Mouse (Mus musculus) heart, postnatal 0 days (tissue): ENCODE data around the gene Tnnc2. TPM values are rescaled to one million over a fixed set of nuclear protein-coding genes. Genes with fewer than 3 reads are reported as not detected.

Source experiments
- ATAC-seq: fragments of 200-750 bp; cut with Nextera tagmentation; 2 replicates; pipeline ENCODE4 v1.8.0; 2017; ENCODE audit warnings: low read depth, moderate number of reproducible peaks, moderate library complexity; ENCODE audit not compliant: insufficient read depth
- DNase-seq: peaks from one replicate; pipeline ENCODE4 v3.0.0-alpha.2; 2016; ENCODE audit warnings: low spot score
- H3K27ac ChIP-seq: fragments of 300-500 bp; sonication (generic); 2 replicates; pipeline ENCODE4 v1.5.1; 2014; ENCODE audit warnings: low read depth, mild to moderate bottlenecking
- H3K27me3 ChIP-seq: fragments of 300-500 bp; sonication (generic); 2 replicates; pipeline ENCODE4 v1.6.1; 2014; ENCODE audit warnings: low read length, mixed read lengths; ENCODE audit not compliant: control insufficient read depth, insufficient read depth
- H3K36me3 ChIP-seq: fragments of 300-500 bp; sonication (generic); replicated peaks from 2 replicates; pipeline ENCODE4 v1.6.1; 2014; ENCODE audit warnings: low read length, mixed read lengths; ENCODE audit not compliant: control insufficient read depth, insufficient read depth
- H3K4me1 ChIP-seq: fragments of 300-500 bp; sonication (generic); 2 replicates; pipeline ENCODE4 v1.6.1; 2014; ENCODE audit warnings: antibody characterized with exemption; ENCODE audit not compliant: control insufficient read depth, insufficient read depth
- H3K4me2 ChIP-seq: fragments of 300-500 bp; sonication (generic); 2 replicates; pipeline ENCODE4 v1.6.1; 2014; ENCODE audit warnings: low read depth, mild to moderate bottlenecking, low read length, moderate library complexity
- H3K4me3 ChIP-seq: fragments of 300-500 bp; sonication (generic); 2 replicates; pipeline ENCODE4 v1.5.1; 2014; ENCODE audit warnings: low read depth, low read length
- H3K9ac ChIP-seq: fragments of 300-500 bp; sonication (generic); replicated peaks from 2 replicates; pipeline ENCODE4 v1.6.1; 2014; ENCODE audit warnings: low read depth, low read length, mixed read lengths
- H3K9me3 ChIP-seq: fragments of 300-500 bp; sonication (generic); replicated peaks from 2 replicates; pipeline ENCODE4 v1.6.1; 2016; ENCODE audit warnings: low read length; ENCODE audit not compliant: control insufficient read depth
- CTCF ChIP-seq: IDR thresholded peaks from 2 replicates; pipeline ENCODE4 v1.5.1; 2016; ENCODE audit warnings: antibody characterized with exemption, control low read depth, low read depth
- EP300 ChIP-seq: IDR thresholded peaks from 2 replicates; pipeline ENCODE4 v1.6.1; 2016; ENCODE audit warnings: antibody characterized with exemption, low read depth
- WGBS: fragments of 180-500 bp; shearing (Covaris S2); extraction: QIAGEN DNeasy Blood & Tissue Kit; methylation state at CpG from one replicate; pipeline ENCODE4 v1.1.7; 2014; 5-methylcytosine and 5-hydroxymethylcytosine counted together
- polyA plus RNA-seq: library from polyadenylated mRNA; unstranded; fragments of >200 nt; fragmentation: Nextera tagmentation; extraction: Ambion mirVana; gene quantifications from 2 replicates; pipeline ENCODE4 v1.2.1, GENCODE M21; 2015
- total RNA-seq: library from RNA; depleted of rRNA; stranded (reverse); fragments of >200 nt; gene quantifications from 2 replicates; pipeline ENCODE4 v1.2.3, GENCODE M21; 2014; ENCODE audit warnings: low replicate concordance

Gene Tnnc2
- total and polyA plus RNA-seq, 2 experiments from 2014 or later, result 0.25 to 5.0 TPM

- Histone ChIP-seq H3K4me2 (peak overlapping the region; percentile 76; the same call in 1 of the 2 replicates), H3K27me3 (no peaks in the 10 kb centered on the region), H3K9me3 (no peaks in the 10 kb centered on the region), H3K4me1 (no peaks in the 10 kb centered on the region), H3K36me3 (peaks cover 52% of the 10 kb centered on the region), H3K4me3 (no peak overlapping the region), H3K27ac (no peak overlapping the region), H3K9ac (no peak overlapping the region)
- TF ChIP-seq EP300 (no peak), CTCF (no peak)
- ATAC-seq (no peak), DNase-seq (no peak)
- 91% methylated on average over 4 of the region's 4 CpGs for WGBS
Measured at GRCm38 (mm10) chr2:164823969-164824368, 44.2 kb upstream of the Tnnc2 start.

DNA sequence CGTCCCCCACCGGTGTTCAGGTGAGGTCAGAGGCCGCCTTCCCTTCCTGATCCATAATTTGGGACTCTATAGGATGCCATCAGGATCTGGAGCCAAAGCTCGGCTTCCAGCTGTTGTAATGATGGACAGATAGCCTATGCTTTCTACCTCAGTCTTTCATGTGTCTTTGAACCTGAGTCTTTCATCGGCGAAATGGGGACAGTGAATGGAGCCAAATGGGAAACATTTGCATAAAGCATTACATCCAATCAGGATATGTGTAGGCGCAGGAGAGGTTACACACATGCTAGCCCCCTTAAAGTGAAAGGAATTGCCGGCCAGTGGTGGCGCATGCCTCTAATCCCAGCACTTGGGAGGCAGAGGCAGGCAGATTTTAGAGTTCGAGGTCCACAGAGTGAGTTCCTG is 43.4 kb upstream of the Tnnc2 start:
- Histone ChIP-seq H3K36me3 (peaks cover 45% of the 10 kb centered on the region), H3K9me3 (no peaks in the 10 kb centered on the region)

DNA sequence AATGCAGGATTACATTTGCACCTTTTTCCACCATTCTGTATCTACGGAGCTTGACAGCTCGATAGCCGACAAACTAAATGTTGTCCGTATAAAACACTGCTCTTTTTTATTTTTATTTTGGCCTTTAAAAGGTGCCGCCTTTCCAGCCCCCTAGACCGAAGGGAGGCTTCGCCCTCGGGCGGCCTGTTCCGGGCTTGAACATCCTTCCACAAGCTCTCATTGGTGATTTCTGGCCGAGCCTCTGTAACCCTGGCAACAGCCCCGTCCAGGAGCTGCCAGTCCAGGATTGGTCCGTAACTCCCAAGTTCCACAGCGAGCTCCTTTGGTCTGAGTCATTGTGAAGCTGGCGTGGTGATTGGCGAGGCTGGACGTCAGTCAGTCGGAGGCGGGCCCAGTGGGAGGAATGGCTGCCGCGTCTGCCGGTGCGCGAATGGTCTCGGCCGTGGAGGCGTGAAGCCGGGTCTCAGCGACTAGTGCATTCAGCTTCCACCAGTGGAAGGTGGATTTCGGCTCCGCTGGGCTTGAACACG is 42.9 kb upstream of the Tnnc2 start, which contains the start of gene Zswim1:
TSS of gene Zswim1 (plus strand) at position 51 of the 530 bp plus-strand sequence.
- H3K9ac ChIP-seq, result peak within 1 kb of the TSS; percentile 57
- H3K27me3 ChIP-seq, result no peaks in the 10 kb centered on the region
- H3K9me3 ChIP-seq, result no peaks in the 10 kb centered on the region
- H3K27ac ChIP-seq, result peak within 1 kb of the TSS; percentile 78
- no peak for TF ChIP-seq EP300
- TF ChIP-seq CTCF, result no peak
- peak; percentile 98 for DNase-seq
- 1% methylated on average over 32 of the region's 32 CpGs for WGBS
- H3K36me3 ChIP-seq, result peaks cover 41% of the 10 kb centered on the region
- H3K4me2 ChIP-seq, result peak within 1 kb of the TSS; percentile 76
- H3K4me3 ChIP-seq, result peak within 1 kb of the TSS; percentile 60
- ATAC-seq, result peak; percentile 100
- H3K4me1 ChIP-seq, result no peaks in the 10 kb centered on the region

More for the DNA sequence above, 43.4 kb upstream of the Tnnc2 start:
- Histone ChIP-seq H3K9ac (peak overlapping the region; percentile 57), H3K4me1 (no peaks in the 10 kb centered on the region), H3K4me2 (peak overlapping the region; percentile 76), H3K27ac (peak overlapping the region; percentile 78), H3K27me3 (no peaks in the 10 kb centered on the region), H3K4me3 (peak overlapping the region; percentile 60)
- ATAC-seq, result peak; percentile 63
- TF ChIP-seq CTCF (no peak; the same call in 1 of the 2 replicates), EP300 (no peak)
- WGBS, result 1% methylated on average over 10 of the region's 10 CpGs
- DNase-seq, result peak; percentile 51

DNA sequence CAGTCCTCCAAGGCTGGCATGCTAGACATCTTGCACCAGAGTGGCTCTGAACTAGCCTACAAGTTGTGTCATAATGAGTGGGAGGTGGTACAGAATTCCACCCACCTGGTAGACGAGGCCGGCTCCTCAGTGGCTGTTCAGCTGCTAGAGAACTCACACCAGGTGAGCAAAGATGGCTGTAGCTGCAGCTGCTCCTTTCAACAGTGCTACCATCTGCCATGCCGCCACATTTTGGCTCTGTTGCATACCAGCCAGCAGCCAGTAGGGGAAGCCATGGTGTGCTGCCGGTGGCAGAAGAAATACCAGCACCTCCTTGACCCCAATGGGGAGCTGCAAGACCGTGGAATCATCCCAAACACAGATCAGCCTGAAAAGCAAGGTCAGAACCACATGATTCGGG is 41.3 kb upstream of the Tnnc2 start:
- Histone ChIP-seq H3K36me3 (peaks cover 25% of the 10 kb centered on the region), H3K27ac (no peak overlapping the region), H3K27me3 (no peaks in the 10 kb centered on the region), H3K4me1 (no peaks in the 10 kb centered on the region; the same call in 1 of the 2 replicates), H3K9me3 (no peaks in the 10 kb centered on the region), H3K4me3 (no peak overlapping the region), H3K4me2 (no peak overlapping the region), H3K9ac (no peak overlapping the region)
- TF ChIP-seq EP300, result no peak
- no peak for TF ChIP-seq CTCF
- DNase-seq, result no peak
- no peak for ATAC-seq
- WGBS, result 80% methylated on average over 6 of the region's 6 CpGs

DNA sequence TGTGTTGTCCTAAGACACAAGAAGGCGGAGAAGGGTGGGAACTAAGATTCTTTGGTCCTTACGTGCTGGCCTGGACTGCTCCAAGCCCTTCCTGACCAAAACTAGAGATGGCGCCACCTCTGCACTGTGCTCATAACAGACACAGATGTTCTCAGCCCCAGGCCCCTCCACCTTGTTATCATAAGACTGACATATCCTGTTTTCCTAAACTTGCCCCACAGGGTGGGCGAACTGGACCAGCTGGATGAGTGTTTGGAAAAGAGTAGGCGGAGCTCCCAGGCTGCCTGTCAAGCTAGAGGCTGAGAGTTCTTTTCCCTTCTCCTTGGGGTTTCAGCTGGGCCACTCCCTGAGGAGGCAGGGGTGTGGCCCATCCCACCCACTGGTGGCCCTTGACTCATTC is 37.9 kb upstream of the Tnnc2 start:
- Histone ChIP-seq H3K4me2 (no peak overlapping the region), H3K27me3 (no peaks in the 10 kb centered on the region), H3K4me3 (no peak overlapping the region), H3K4me1 (no peaks in the 10 kb centered on the region; the same call in 1 of the 2 replicates), H3K27ac (no peak overlapping the region), H3K9ac (no peak overlapping the region), H3K36me3 (0 out of 2 replicates have a peak, but pooled peaks cover 10% of the 10 kb centered on the region), H3K9me3 (no peaks in the 10 kb centered on the region)
- peak; percentile 52; the same call in 1 of the 2 replicates for ATAC-seq
- no peak for DNase-seq
- 71% methylated on average over 5 of the region's 5 CpGs for WGBS
- TF ChIP-seq EP300 (no peak), CTCF (peak; percentile 26; the same call in 1 of the 2 replicates)
